Mouse (Mus musculus): ENCODE data around the gene Cdr2l.
A peak's percentile ranks its signal among the peaks of the same experiment; 100 is the strongest.

The Cdr2l gene

GRCm38 (mm10) chr11:115381743-115382539, at the start of gene Cdr2l:
Gene Cdr2l (plus strand): TSS chr11:115381916.
- peak; percentile 56 to 69 for DNase-seq

DNA sequence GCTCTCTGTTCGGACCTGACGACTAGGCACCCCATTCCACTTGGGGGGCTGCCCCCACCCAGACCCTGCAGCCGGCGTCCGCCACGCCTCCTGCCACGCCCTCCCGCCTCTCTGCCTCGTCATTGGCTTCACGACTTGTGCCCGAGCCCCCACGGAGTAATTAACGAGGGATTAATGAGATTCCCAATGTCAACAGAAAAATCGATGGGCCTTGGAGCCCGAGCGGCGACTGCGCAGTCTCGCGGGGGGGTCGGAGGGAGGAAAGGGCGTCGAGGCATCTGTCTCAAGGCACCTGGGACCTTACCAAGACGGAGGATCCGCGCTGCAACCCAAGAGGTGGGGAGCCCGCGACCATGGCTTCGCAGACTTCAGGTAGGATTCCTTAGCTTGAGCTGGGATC, 47.2 kb upstream of the Cdr2l start, which contains the start of gene Otop3:
Gene Otop3, plus strand, starts transcription at position 201 of the 400 bp plus-strand sequence.
- DNase-seq = no peak

DNA sequence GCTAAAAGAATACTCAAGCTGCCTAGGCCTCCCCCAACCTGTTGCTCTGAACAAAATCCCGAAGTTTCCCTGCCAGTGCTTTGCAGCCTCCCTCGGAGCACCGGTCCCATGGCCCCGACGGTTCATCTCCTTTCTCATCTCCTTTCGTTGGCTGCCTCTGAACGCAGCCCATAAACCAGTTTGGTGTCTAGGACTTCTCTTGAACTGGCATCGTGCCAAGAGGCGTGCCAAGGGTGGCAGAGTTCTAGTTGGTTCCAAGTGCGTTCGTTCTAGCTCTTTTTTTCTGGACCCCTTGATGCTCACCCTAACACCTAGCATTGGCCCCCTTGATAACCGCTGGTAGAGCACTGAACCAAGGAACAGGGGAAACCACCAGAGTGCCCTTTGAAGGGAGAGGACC, 46.5 kb upstream of the Cdr2l start:
- no peak for DNase-seq

DNA sequence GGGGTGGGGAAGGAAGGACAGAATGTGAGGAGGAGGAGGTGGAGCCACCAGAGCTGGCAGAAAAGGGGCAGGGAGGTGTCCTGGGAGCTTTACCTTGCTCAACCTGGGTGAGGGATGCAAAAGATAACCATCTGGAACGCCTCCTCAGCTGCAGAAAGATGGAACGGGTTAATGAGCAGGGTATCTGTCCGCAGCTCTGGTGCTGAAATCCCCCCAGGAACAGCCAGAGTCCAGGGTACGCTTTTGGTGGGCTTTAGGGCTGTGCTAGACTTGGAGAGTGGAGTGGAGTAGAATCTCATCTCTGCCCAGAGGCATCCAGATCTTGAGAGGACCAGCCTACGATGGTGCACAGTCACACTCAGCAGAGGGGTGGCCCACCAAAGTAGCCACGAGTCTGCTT, 45.6 kb upstream of the Cdr2l start:
- DNase-seq = no peak

DNA sequence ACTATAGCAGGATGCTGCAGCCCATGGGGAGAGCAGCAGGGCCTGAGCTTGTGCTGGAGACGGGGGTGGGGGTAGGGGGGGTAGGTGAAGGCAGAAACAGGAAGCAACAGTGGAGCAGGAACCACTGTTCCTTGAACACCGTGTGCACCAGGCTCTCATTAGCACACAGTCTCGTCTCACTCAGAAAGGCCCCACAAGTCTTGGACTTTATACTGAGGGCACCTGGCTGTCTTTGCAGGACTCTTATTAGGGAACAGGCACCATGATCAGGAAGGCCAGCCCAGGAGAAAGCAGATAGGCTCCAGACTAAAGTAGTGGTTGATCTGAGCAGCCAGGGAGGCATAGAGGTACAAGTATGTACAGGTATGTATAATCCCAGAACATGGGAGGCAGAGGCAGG, 44.4 kb upstream of the Cdr2l start:
- DNase-seq = no peak

GRCm38 (mm10) chr11:115337826-115338225, 43.9 kb upstream of the Cdr2l start:
- no peak for DNase-seq

GRCm38 (mm10) chr11:115341246-115341645, 40.5 kb upstream of the Cdr2l start:
- DNase-seq = no peak

GRCm38 (mm10) chr11:115341866-115342265, 39.9 kb upstream of the Cdr2l start:
- DNase-seq = no peak

DNA sequence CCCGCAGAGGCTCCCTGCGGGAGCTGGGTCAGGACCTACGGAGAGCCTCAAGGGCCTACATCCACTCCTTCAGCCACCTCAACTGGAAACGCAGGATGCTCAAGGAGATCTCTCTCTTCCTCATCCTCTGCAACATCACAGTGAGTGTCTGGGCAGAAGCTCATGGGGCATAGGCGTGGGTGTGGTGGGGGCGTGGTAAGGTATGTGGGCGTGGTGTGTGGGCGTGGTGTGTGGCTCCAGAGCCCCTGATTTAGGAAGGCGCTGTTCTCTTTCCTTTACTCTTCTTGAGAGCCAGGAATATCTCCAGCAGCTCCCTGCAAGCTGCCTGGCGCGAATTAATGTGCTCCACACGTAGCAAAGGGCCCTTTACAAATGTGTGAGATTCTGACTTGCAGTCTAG, 36.7 kb upstream of the Cdr2l start:
- DNase-seq = no peak

DNA sequence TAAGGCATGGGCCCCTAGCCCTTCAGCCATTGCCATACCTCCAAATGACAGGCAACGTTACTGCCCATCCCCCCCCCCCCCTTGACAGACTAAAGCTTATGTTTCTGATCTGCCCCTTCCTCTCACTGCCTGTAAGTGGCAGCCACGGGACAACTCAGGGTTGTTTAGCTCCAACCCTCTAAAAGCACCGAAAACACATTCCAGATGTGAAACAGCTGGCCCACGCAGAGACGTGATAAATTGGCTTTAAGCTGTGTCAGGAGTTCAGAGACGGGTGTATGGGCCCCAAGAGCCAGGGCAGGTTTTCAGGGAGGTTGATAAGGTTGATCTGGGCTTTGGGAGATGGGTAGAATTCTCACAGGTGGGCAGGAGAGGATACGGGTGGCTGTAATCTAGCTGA, 36.2 kb upstream of the Cdr2l start:
- DNase-seq = no peak

- DNase-seq = peak in 1 of 2 experiments; percentile 18
These were observed 33.0 kb upstream of the Cdr2l start for GRCm38 (mm10) chr11:115348681-115349248.

DNA sequence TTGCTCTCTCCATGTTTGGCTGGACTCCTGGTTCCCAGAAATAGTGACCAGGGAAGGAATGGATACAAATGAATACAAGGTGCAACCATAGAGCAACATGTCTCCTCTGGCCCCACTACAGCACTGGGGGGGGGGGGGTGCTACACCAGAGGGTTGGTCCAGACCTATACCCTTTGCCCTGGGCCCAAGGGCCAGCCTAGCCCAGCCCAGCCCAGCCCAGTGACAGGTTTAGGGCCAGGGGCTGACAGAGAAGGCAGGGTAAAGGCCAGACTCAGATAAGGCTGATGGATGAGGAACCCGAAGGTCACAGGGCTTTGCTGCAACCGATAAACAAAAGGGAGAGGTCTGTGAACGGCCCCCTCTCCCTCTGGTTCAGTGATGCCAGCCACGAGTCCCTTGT, 31.7 kb upstream of the Cdr2l start:
- DNase-seq = no peak

DNA sequence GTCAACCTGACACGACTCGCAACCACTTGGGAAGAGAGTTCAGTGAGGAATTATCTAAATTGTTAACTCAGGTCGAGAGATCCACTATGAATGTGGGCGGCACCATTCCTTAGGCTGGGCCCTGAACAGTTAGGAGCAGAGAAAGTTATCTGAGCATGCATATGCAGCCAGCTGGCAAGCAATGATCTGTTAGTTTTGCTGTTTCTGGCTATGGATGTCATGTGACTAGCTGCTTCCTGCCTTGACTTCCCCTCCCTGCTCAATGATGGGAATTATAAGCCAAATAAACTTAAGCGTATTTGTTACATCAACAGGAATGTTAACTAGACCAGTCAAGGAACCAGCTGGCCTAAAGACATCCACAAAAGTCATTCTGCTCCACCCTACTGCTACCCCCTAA, 28.3 kb upstream of the Cdr2l start:
- DNase-seq = no peak

- DNase-seq = peak; percentile 56
These were observed 27.5 kb upstream of the Cdr2l start for GRCm38 (mm10) chr11:115354183-115354582.

DNA sequence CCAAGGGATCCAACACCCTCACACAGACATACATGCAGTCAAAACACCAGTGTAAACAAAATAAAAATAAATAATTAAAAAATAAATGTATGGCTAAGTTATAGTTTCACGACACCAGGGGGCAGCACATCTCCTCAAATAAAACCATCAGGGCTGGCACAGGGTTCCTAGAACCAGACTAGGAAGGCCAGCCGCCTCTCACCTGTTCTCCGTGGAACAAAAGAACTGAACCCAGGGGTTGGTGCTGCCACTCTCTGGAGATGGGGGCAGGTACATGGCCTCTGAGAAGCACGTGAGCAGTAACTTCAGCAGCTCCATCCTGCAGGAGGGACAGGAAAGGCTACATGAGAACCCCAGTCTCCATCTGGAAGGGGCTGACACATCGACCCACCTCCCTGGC, 23.2 kb upstream of the Cdr2l start:
- DNase-seq = peak; percentile 71 to 75

GRCm38 (mm10) chr11:115359293-115359692, 22.4 kb upstream of the Cdr2l start:
- DNase-seq = no peak

DNA sequence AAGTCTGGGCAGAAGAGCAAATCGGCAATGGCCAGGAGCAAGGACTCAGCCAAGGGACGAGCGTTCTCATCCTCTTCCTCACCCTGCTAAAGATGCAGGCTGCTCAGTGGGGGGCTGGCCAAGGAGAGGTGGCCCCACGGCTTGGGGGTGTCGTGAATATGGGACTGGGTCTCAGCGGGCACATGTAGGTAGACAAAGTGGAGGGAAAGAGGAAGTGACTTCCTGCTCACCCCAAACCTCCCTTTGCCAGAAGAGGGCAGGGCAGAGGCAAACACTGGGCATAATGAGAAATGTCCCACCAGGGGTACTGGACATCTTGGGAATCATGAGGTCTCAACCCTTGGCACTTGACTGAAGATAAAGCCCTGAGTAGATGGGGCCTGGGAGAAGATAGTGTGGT, 22.0 kb upstream of the Cdr2l start:
- peak; percentile 62 to 68 for DNase-seq

GRCm38 (mm10) chr11:115364136-115364535, 17.6 kb upstream of the Cdr2l start:
- no peak for DNase-seq

DNA sequence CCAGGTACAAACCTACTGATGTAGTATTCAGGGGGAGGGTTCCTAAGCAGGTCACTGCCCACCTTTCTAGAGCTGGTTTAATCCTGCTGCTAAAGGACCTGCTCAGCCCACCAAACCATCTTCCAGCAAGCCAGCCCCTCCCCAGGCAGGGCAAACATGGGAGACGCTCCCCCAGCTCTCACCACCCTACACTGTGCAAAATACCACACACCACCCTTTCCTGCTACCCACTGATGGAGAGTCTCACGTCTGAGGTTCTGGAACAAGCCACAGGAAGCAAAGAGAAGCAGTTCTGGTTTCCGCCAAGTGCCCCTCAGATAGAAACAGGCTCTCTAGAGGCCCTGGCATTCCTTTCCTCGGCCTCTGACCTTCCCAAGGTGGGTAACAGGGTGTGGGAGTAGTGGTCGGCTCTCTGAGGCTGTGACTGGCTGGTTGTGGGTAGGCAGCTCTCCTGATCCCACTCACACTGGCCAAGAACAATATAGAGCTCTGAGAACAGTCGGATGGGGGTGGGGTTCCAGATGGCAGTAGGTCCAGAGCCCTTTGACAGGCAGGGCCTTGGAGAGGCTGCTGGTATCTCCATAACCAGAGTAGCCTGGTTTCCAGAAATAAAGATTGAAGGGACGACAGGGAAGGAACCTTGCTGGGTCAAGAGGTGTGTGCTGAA, 15.5 kb upstream of the Cdr2l start:
- DNase-seq = no peak

- DNase-seq = peak; percentile 35 to 53
These were observed 14.9 kb upstream of the Cdr2l start for GRCm38 (mm10) chr11:115366706-115367394.

- peak; percentile 92 to 93 for DNase-seq
These were observed 14.2 kb upstream of the Cdr2l start, which contains the start of gene Hid1 for GRCm38 (mm10) chr11:115367395-115367944. Gene Hid1 (minus strand): TSS chr11:115367756.

GRCm38 (mm10) chr11:115370368-115370767, 11.3 kb upstream of the Cdr2l start:
- no peak for DNase-seq

- DNase-seq = no peak
These were observed 10.4 kb upstream of the Cdr2l start for GRCm38 (mm10) chr11:115371354-115371753.
